Comparison of ENCODE assay signal across 7 mouse cellular contexts in the genomic region with DNA sequence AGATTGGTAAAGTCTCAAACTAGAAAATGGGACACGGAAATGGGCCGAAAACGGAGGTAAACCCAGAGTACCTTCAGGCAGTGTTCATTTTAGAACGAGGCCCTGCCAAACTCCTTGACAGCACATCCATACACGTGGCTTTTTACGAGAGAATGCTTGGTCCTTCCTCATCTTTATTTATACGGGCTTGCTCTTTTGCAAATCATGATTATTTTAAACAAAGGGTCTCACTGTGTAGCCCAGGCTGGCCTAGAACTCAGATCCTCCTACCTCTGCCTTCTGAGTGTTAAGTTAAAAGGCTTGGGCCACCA. TPM values are rescaled to one million over a fixed set of nuclear protein-coding genes. Genes with fewer than 3 reads are reported as not detected.
A peak's percentile ranks its signal among the peaks of the same experiment; 100 is the strongest.
DNase-seq lines count a peak whose midpoint lies in the region; ATAC-seq and TF ChIP-seq lines count a peak whose summit lies in the region.

No protein-coding gene starts in this region.

- no peak for TF ChIP-seq CTCF in lung, postnatal 0 days (IDR thresholded peaks at IDR 0.05)
- no peak for TF ChIP-seq CTCF in olfactory bulb, adult 2 months (IDR thresholded peaks at IDR 0.05; ENCODE audit: insufficient read depth, low read depth, low read length)

- H3K4me2 ChIP-seq in lung, postnatal 0 days (replicated peaks; ENCODE audit: low read depth, low read length), result peak overlapping the region; percentile 100
- peak overlapping the region; percentile 94 for H3K4me2 ChIP-seq in limb, embryonic 11.5 days (ENCODE audit: low read depth, severe bottlenecking)

- no peaks in the 10 kb centered on the region for H3K27me3 ChIP-seq in lung, postnatal 0 days (replicated peaks; ENCODE audit: insufficient read depth, low read length)
- H3K27me3 ChIP-seq in forebrain, embryonic 10.5 days (ENCODE audit: poor library complexity, severe bottlenecking), result no peaks in the 10 kb centered on the region
- H3K27me3 ChIP-seq in limb, embryonic 11.5 days (ENCODE audit: control insufficient read depth, insufficient read depth, low read length), result no peaks in the 10 kb centered on the region

- WGBS in lung, postnatal 0 days, result 0% methylated on average over 7 of the region's 7 CpGs
- WGBS in forebrain, embryonic 10.5 days, result 2% methylated on average over 7 of the region's 7 CpGs
- WGBS in limb, embryonic 11.5 days, result under 1% methylated on average over 7 of the region's 7 CpGs
- under 1% methylated on average over 7 of the region's 7 CpGs for WGBS in olfactory bulb, adult 2 months

- H3K4me3 ChIP-seq in lung, postnatal 0 days (ENCODE audit: low read depth, low read length), result peak overlapping the region; percentile 76
- H3K4me3 ChIP-seq in forebrain, embryonic 10.5 days, result peak overlapping the region; percentile 89
- H3K4me3 ChIP-seq in limb, embryonic 11.5 days (ENCODE audit: low read depth, low read length), result peak overlapping the region; percentile 87
- peak overlapping the region; percentile 92 for H3K4me3 ChIP-seq in olfactory bulb, adult 2 months (ENCODE audit: insufficient read depth, low read depth, low read length)

- peak overlapping the region; percentile 66; the same call in 1 of the 2 replicates for H3K27ac ChIP-seq in lung, postnatal 0 days (ENCODE audit: low read length)
- H3K27ac ChIP-seq in forebrain, embryonic 10.5 days, result peak overlapping the region; percentile 90
- no peak overlapping the region for H3K27ac ChIP-seq in limb, embryonic 11.5 days (replicated peaks; ENCODE audit: low read depth, low read length)
- H3K27ac ChIP-seq in olfactory bulb, adult 2 months (ENCODE audit: insufficient read depth, low read depth, low read length), result no peak overlapping the region

- no peak for ATAC-seq in lung, postnatal 0 days
- ATAC-seq in limb, embryonic 11.5 days (ENCODE audit: insufficient number of reproducible peaks, low FRiP score, low TSS enrichment, low read depth), result no peak

- no peak for TF ChIP-seq POLR2A in olfactory bulb, adult 2 months (IDR thresholded peaks at IDR 0.05; ENCODE audit: insufficient read depth, low read depth, low read length)

- H3K36me3 ChIP-seq in lung, postnatal 0 days (ENCODE audit: insufficient read depth, low read length), result 0 out of 2 replicates have a peak, but pooled peaks cover 10% of the 10 kb centered on the region
- H3K36me3 ChIP-seq in forebrain, embryonic 10.5 days (replicated peaks), result peaks cover 47% of the 10 kb centered on the region
- H3K36me3 ChIP-seq in limb, embryonic 11.5 days (ENCODE audit: control insufficient read depth, insufficient read depth, low read length), result peaks cover 34% of the 10 kb centered on the region; the same call in 1 of the 2 replicates

- no peak for TF ChIP-seq EP300 in lung, postnatal 0 days (IDR thresholded peaks at IDR 0.05)

- H3K4me1 ChIP-seq in lung, postnatal 0 days (ENCODE audit: insufficient read depth, low read depth, low read length), result peaks cover 5% of the 10 kb centered on the region; the same call in 1 of the 2 replicates
- peaks cover 44% of the 10 kb centered on the region for H3K4me1 ChIP-seq in forebrain, embryonic 10.5 days
- 0 out of 2 replicates have a peak, but pooled peaks cover 2% of the 10 kb centered on the region for H3K4me1 ChIP-seq in limb, embryonic 11.5 days (ENCODE audit: control insufficient read depth, insufficient read depth, low read length)
- peaks cover 4% of the 10 kb centered on the region for H3K4me1 ChIP-seq in olfactory bulb, adult 2 months (ENCODE audit: control insufficient read depth, insufficient read depth, low read length)

- H3K9ac ChIP-seq in lung, postnatal 0 days (replicated peaks; ENCODE audit: low read depth), result peak overlapping the region; percentile 32
- peak overlapping the region; percentile 82 for H3K9ac ChIP-seq in limb, embryonic 11.5 days (ENCODE audit: low read length)

- no peak for DNase-seq in lung, postnatal 0 days (ENCODE audit: low spot score)
- no peak for DNase-seq in lung, postnatal 14 days
- no peak for DNase-seq in forebrain, embryonic 10.5 days (ENCODE audit: extremely low spot score, low spot score)
- no peak for DNase-seq in limb, embryonic 11.5 days (ENCODE audit: low spot score)
- DNase-seq in urinary bladder, postnatal 14 days (ENCODE audit: low spot score), result no peak
- no peak for DNase-seq in spleen, postnatal 4 days (ENCODE audit: low spot score in 2 of 2)

- H3K9me3 ChIP-seq in lung, postnatal 0 days (ENCODE audit: low read length), result no peaks in the 10 kb centered on the region
- H3K9me3 ChIP-seq in forebrain, embryonic 10.5 days, result no peaks in the 10 kb centered on the region
- H3K9me3 ChIP-seq in limb, embryonic 11.5 days (ENCODE audit: control insufficient read depth, low read length), result no peaks in the 10 kb centered on the region

RNA-seq across cellular contexts. Expression of a gene that starts 0.6 kb away (rescaled TPM):
- polyA plus RNA-seq in lung, postnatal 0 days (2015; fragmentation: Nextera tagmentation; extraction: Ambion mirVana), result 11.4 and 12.7 TPM in 2 replicates
- polyA plus RNA-seq in forebrain, embryonic 10.5 days (2016; fragmentation: Nextera tagmentation; extraction: Ambion mirVana), result 63.0 and 66.1 TPM in 2 replicates
- 52.9 and 59.9 TPM in 2 replicates for polyA plus RNA-seq in limb, embryonic 11.5 days (2014; fragmentation: Nextera tagmentation; extraction: Ambion mirVana)
- not detected in 2 replicates for polyA plus RNA-seq in olfactory bulb, adult 2 months (2012; ENCODE audit: insufficient read depth, insufficient read length, low replicate concordance, missing spikeins)

RNA-seq across cellular contexts. Expression of a gene that starts 1.6 kb away (rescaled TPM):
- polyA plus RNA-seq in lung, postnatal 0 days (2015; fragmentation: Nextera tagmentation; extraction: Ambion mirVana), result 2.5 and 2.6 TPM in 2 replicates
- 6.5 and 6.8 TPM in 2 replicates for polyA plus RNA-seq in forebrain, embryonic 10.5 days (2016; fragmentation: Nextera tagmentation; extraction: Ambion mirVana)
- polyA plus RNA-seq in limb, embryonic 11.5 days (2014; fragmentation: Nextera tagmentation; extraction: Ambion mirVana), result 3.0 and 3.4 TPM in 2 replicates
- polyA plus RNA-seq in olfactory bulb, adult 2 months (2012; ENCODE audit: insufficient read depth, insufficient read length, low replicate concordance, missing spikeins), result not detected in 2 replicates

RNA-seq across cellular contexts. Expression of a gene that starts 27.2 kb away (rescaled TPM):
- polyA plus RNA-seq in lung, postnatal 0 days (2015; fragmentation: Nextera tagmentation; extraction: Ambion mirVana), result 9.9 and 11.0 TPM in 2 replicates
- polyA plus RNA-seq in forebrain, embryonic 10.5 days (2016; fragmentation: Nextera tagmentation; extraction: Ambion mirVana), result 18.3 and 18.5 TPM in 2 replicates
- polyA plus RNA-seq in limb, embryonic 11.5 days (2014; fragmentation: Nextera tagmentation; extraction: Ambion mirVana), result 18.5 and 20.8 TPM in 2 replicates
- polyA plus RNA-seq in olfactory bulb, adult 2 months (2012; ENCODE audit: insufficient read depth, insufficient read length, low replicate concordance, missing spikeins), result 86.4 TPM in 1 of 2 replicates, not detected in the other

RNA-seq across cellular contexts. Expression of a gene that starts 27.3 kb away (rescaled TPM):
- polyA plus RNA-seq in lung, postnatal 0 days (2015; fragmentation: Nextera tagmentation; extraction: Ambion mirVana), result 11.9 and 12.9 TPM in 2 replicates
- 15.6 and 16.7 TPM in 2 replicates for polyA plus RNA-seq in forebrain, embryonic 10.5 days (2016; fragmentation: Nextera tagmentation; extraction: Ambion mirVana)
- polyA plus RNA-seq in limb, embryonic 11.5 days (2014; fragmentation: Nextera tagmentation; extraction: Ambion mirVana), result 23.0 and 24.5 TPM in 2 replicates
- not detected in 2 replicates for polyA plus RNA-seq in olfactory bulb, adult 2 months (2012; ENCODE audit: insufficient read depth, insufficient read length, low replicate concordance, missing spikeins)

Comparison
In these comparisons a context has a peak if more than half of its experiments do, and no peak if none do; other contexts are left out.
1. H3K27ac ChIP-seq: peak in lung, postnatal 0 days (single experiment) and forebrain, embryonic 10.5 days (single experiment); none in limb, embryonic 11.5 days (single experiment) and olfactory bulb, adult 2 months (single experiment).
2. Peak in every context shown above with its lines, with median percentiles within 50 percentile points of each other: H3K4me3 ChIP-seq.